Mouse (Mus musculus) forebrain, embryonic 12.5 days (tissue): Measurements from ENCODE around the gene H13. TPM values are rescaled to one million over a fixed set of nuclear protein-coding genes. Genes with fewer than 3 reads are reported as not detected.
A peak's percentile ranks its signal among the peaks of the same experiment; 100 is the strongest.

ENCODE experiments used
- ATAC-seq: fragments of 200-750 bp; cut with Nextera tagmentation; 2 replicates; pipeline ENCODE4 v1.8.0; 2017; ENCODE audit warnings: moderate TSS enrichment; ENCODE audit not compliant: low FRiP score
- H3K27ac ChIP-seq: fragments of 300-500 bp; sonication (generic); 2 replicates; pipeline ENCODE4 v1.5.1; 2016; ENCODE audit warnings: mild to moderate bottlenecking
- H3K27me3 ChIP-seq: fragments of 300-500 bp; sonication (generic); 2 replicates; pipeline ENCODE4 v1.6.1; 2016; ENCODE audit warnings: mild to moderate bottlenecking
- H3K36me3 ChIP-seq: fragments of 300-500 bp; sonication (generic); replicated peaks from 2 replicates; pipeline ENCODE4 v1.6.1; 2016; ENCODE audit warnings: mild to moderate bottlenecking
- H3K4me1 ChIP-seq: fragments of 300-500 bp; sonication (generic); 2 replicates; pipeline ENCODE4 v1.6.1; 2016
- H3K4me2 ChIP-seq: fragments of 300-500 bp; sonication (generic); 2 replicates; pipeline ENCODE4 v1.6.1; 2016; ENCODE audit warnings: mild to moderate bottlenecking, moderate library complexity
- H3K4me3 ChIP-seq: fragments of 300-500 bp; sonication (generic); replicated peaks from 2 replicates; pipeline ENCODE4 v1.5.1; 2016; ENCODE audit warnings: mild to moderate bottlenecking
- H3K9ac ChIP-seq: fragments of 300-500 bp; sonication (generic); 2 replicates; pipeline ENCODE4 v1.6.1; 2016; ENCODE audit warnings: mild to moderate bottlenecking
- H3K9me3 ChIP-seq: fragments of 300-500 bp; sonication (generic); 2 replicates; pipeline ENCODE4 v1.6.1; 2016
- WGBS: fragments of 180-500 bp; shearing (Covaris S2); methylation state at CpG from one replicate; pipeline ENCODE4 v1.1.7; 2016; 5-methylcytosine and 5-hydroxymethylcytosine counted together
- polyA plus RNA-seq: library from polyadenylated mRNA; unstranded; fragments of >200 nt; fragmentation: Nextera tagmentation; extraction: Ambion mirVana; gene quantifications from 2 replicates; pipeline ENCODE4 v1.2.1, GENCODE M21; 2016

The H13 gene
- polyA plus RNA-seq, 1 experiment from 2014 or later, result 128 TPM

DNA sequence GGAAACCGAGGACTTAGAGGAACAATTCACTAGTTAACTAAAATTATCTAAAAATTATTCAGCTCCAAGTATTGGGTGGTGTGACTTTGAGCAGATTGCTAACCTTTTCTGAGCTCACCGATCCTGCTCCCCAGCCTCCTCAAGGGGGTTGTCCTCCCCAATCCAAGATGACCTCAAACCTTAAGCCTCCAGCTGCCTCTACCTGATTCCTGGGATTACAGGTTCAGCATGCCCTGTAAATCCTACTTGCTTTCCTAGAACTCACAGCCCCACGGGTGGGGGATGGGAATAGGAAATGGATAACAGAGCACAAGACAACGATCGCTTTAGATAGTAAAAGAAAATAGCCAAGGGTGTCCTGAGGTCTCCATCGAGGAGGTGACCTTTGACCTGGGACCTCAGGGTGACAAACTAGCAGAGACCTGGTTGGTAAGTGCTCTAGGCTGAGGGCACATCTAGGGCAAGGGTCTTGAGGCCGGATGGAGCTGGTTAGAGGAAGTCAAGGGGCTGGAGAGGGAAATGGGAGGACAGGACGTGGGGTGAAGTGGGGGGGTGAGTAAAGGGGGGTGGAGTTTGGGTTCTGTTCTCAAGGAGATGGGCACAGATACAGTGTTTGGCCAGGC, 59.9 kb downstream of the H13 start:
- H3K9me3 ChIP-seq, result no peaks in the 10 kb centered on the region
- peaks cover 30% of the 10 kb centered on the region for H3K4me1 ChIP-seq
- H3K36me3 ChIP-seq, result no peaks in the 10 kb centered on the region
- no peak overlapping the region for H3K4me2 ChIP-seq
- peaks cover 9% of the 10 kb centered on the region for H3K27me3 ChIP-seq
- H3K4me3 ChIP-seq, result no peak overlapping the region
- H3K9ac ChIP-seq, result no peak overlapping the region
- H3K27ac ChIP-seq, result peak overlapping the region; percentile 15; the same call in 1 of the 2 replicates
- 66% methylated on average over 8 of the region's 8 CpGs for WGBS
- no peak for ATAC-seq

DNA sequence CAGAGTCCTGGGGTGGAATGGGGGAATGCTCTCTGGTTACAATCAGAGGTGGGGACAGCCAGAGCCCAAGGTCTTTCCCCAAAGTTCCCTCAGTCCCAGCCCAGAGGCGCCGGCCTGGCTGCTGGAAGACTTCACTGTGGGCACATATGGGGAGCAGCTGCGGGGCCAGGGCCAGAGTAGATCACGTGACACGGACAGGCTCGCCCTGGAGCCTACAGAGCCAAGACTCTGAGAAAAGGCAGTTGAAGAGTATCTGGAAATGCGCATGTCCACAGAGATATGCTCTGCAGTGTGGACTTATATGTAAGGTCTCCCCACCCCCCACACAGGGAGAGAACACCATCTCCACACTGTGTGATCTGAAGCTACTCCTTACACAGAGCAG, 60.4 kb downstream of the H13 start:
- no peak overlapping the region for H3K4me2 ChIP-seq
- peaks cover 30% of the 10 kb centered on the region for H3K4me1 ChIP-seq
- no peak overlapping the region for H3K9ac ChIP-seq
- H3K27me3 ChIP-seq, result peaks cover 7% of the 10 kb centered on the region
- no peak overlapping the region for H3K4me3 ChIP-seq
- H3K9me3 ChIP-seq, result no peaks in the 10 kb centered on the region
- H3K36me3 ChIP-seq, result no peaks in the 10 kb centered on the region
- no peak for ATAC-seq
- 63% methylated on average over 7 of the region's 7 CpGs for WGBS
- peak overlapping the region; percentile 15; the same call in 1 of the 2 replicates for H3K27ac ChIP-seq

DNA sequence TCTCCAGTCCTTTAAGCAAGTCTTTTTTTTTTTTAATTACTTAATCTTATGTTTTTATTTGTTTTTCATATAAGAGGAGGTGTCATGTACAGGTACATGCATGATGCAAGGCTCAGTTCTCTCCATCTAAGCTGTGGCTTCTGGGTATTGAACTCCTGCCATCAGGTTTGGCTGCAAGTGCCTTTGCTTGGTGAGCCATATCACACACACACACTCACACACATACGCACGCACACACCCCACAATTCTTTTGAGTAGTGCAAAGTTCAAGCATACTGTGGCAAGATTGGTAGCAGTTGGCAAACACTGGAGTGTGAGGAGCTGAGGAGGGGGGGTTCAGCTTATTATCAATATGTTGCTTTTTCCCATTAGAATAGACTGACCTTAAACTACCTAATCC, 63.9 kb downstream of the H13 start:
- Histone ChIP-seq H3K4me2 (no peak overlapping the region), H3K9me3 (no peaks in the 10 kb centered on the region), H3K4me3 (no peak overlapping the region), H3K36me3 (no peaks in the 10 kb centered on the region), H3K4me1 (peaks cover 51% of the 10 kb centered on the region), H3K27me3 (peaks cover 9% of the 10 kb centered on the region), H3K9ac (no peak overlapping the region), H3K27ac (no peak overlapping the region)
- WGBS, result 83% methylated on average over 2 of the region's 2 CpGs
- ATAC-seq, result no peak

DNA sequence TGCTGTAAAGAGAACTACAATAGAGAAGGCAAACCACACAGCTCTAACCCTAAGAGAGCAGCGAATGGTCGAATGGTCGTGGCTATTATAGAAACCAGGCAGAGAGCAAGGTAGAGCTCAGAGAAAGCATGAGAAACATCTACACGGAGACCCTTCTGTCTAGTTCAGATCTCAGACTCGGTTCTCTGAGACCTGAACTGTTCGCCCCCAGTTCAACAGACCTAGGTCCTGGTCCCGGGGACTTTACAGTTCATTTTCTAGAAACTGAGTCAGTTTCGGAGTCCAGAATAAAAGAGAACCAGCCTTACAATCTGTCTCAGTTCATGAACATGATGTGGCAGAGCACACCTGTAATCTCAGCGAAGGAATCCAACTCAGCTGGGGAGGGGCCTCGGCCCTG, 65.2 kb downstream of the H13 start:
- no peak for ATAC-seq
- peak overlapping the region; percentile 32; the same call in 1 of the 2 replicates for H3K27ac ChIP-seq
- H3K9ac ChIP-seq, result 0 out of 2 replicates have a peak overlapping the region, but pooled peaks have one; percentile 36
- peaks cover 21% of the 10 kb centered on the region for H3K27me3 ChIP-seq
- 17% methylated on average over 10 of the region's 10 CpGs for WGBS
- no peaks in the 10 kb centered on the region for H3K36me3 ChIP-seq
- peak overlapping the region; percentile 77 for H3K4me2 ChIP-seq
- no peaks in the 10 kb centered on the region for H3K9me3 ChIP-seq
- peaks cover 57% of the 10 kb centered on the region for H3K4me1 ChIP-seq
- H3K4me3 ChIP-seq, result peak overlapping the region; percentile 32

DNA sequence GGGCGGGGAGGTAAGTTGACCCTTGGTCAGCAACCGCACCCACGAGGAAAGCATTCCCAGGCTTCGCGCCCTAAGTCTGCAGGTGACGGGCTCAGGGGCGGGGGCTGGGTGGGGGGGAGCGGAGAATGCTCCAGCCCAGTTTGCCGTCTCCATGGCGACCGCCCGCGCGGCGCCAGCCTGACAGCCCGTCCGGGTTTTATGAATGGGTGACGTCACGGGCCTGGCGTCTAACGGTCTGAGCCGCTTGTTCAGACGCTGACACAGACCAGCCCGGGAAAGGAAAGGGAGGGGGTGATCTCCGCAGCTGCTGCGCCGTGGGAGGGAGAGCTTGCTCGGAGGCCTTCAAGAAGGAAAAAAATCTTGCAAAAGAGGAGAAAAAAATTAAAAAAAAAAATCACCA, 65.7 kb downstream of the H13 start:
- Histone ChIP-seq H3K36me3 (no peaks in the 10 kb centered on the region), H3K9ac (0 out of 2 replicates have a peak overlapping the region, but pooled peaks have one; percentile 36), H3K4me3 (peak overlapping the region; percentile 32), H3K27ac (peak overlapping the region; percentile 85), H3K4me2 (peak overlapping the region; percentile 77), H3K27me3 (peaks cover 23% of the 10 kb centered on the region), H3K4me1 (peaks cover 57% of the 10 kb centered on the region), H3K9me3 (no peaks in the 10 kb centered on the region)
- ATAC-seq, result peak; percentile 93
- under 1% methylated on average over 28 of the region's 28 CpGs for WGBS

DNA sequence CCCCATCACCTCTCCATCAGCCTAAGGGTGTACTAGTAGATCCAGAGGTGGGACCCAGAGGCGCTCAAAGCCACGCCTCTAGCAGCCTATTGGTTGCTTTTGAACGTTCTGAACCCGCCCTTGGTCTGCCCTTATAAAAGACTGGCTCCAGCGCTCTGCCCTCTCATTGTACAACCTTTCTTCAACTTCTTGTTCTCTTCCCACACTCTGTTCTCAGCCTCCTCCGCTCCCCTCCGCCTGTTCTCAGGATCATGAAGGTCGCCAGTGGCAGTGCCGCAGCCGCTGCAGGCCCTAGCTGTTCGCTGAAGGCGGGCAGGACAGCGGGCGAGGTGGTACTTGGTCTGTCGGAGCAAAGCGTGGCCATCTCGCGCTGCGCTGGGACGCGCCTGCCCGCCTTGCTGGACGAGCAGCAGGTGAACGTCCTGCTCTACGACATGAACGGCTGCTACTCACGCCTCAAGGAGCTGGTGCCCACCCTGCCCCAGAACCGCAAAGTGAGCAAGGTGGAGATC, 66.9 kb downstream of the H13 start, which contains the start of gene Id1:
Id1 (plus strand) TSS at position 162 of the 512 bp plus-strand sequence.
- ATAC-seq, result peak; percentile 71
- Histone ChIP-seq H3K36me3 (no peaks in the 10 kb centered on the region), H3K4me3 (peak within 1 kb of the TSS; percentile 52), H3K27ac (peak within 1 kb of the TSS; percentile 85), H3K27me3 (peaks cover 27% of the 10 kb centered on the region), H3K4me2 (peak within 1 kb of the TSS; percentile 77), H3K4me1 (peaks cover 56% of the 10 kb centered on the region), H3K9me3 (no peaks in the 10 kb centered on the region), H3K9ac (peak within 1 kb of the TSS; percentile 78)
- under 1% methylated on average over 28 of the region's 28 CpGs for WGBS

DNA sequence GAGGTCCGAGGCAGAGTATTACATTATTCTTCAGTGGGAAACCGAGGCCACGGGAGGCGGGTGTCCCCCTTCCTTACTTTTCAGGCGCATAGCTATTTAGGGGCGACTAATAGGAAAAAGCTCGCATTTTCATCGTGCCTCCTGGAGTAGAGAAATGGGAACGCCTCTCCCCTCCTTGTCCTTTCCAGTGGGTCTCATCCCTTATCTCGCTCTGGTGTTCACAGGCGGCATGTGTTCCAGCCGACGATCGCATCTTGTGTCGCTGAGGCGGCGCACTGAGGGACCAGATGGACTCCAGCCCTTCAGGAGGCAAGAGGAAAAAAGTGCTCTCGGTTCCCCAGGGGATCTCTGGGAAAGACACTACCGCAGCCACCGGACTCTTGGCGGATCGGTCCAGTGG, 67.5 kb downstream of the H13 start:
- peak overlapping the region; percentile 77 for H3K4me2 ChIP-seq
- ATAC-seq, result no peak
- H3K36me3 ChIP-seq, result no peaks in the 10 kb centered on the region
- H3K4me1 ChIP-seq, result peaks cover 62% of the 10 kb centered on the region
- no peaks in the 10 kb centered on the region for H3K9me3 ChIP-seq
- peak overlapping the region; percentile 52 for H3K4me3 ChIP-seq
- peaks cover 27% of the 10 kb centered on the region for H3K27me3 ChIP-seq
- peak overlapping the region; percentile 85 for H3K27ac ChIP-seq
- H3K9ac ChIP-seq, result peak overlapping the region; percentile 78
- WGBS, result under 1% methylated on average over 22 of the region's 22 CpGs

DNA sequence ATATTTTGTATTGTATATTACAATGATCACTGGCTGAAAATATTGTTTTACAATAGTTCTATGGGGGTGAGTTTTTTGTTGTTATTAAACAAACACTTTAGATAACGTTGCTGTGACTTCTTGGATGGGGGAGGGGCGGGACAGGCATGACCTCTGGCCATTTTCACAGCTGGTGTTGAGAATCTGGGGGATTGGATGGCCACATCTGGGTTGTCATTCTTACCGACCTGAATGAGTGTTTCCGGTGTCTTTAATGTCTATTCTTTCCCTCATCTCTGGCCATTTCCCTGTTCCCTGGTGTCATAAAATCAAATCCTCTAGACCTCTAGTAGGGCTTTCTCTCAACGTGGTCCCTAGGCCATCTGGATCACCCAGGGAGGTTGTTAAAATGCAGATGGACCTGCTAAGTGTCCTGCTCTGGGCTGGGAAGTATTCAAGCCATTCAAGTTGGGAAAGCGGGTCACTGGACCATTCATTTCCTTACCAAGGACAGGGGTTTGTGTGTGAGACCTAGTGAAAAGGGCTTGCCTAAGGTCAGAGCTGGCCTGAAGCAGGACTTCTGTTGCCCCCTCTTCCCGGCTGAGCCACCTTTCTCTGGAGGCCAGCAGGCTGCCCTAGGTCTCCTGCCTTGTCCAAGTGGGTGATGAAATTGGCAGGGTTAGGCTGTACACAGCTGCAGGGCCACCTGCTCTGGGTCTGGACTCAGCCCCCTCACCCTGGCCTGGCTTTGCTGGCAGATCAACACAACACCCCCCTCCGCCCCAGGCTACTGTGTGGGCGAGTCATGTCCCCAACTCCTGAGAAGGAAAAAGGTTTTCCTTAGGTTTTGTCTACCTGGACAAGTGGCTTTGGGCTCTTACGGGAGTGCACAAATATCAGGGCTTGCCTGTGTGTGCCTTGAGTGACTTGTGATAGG, 68.3 kb downstream of the H13 start:
- peak overlapping the region; percentile 54 for H3K27ac ChIP-seq
- peak overlapping the region; percentile 52 for H3K4me3 ChIP-seq
- 24% methylated on average over 10 of the region's 10 CpGs for WGBS
- ATAC-seq, result no peak
- H3K4me1 ChIP-seq, result peaks cover 67% of the 10 kb centered on the region
- H3K9ac ChIP-seq, result peak overlapping the region; percentile 78
- H3K4me2 ChIP-seq, result peak overlapping the region; percentile 77
- H3K27me3 ChIP-seq, result peaks cover 27% of the 10 kb centered on the region
- no peaks in the 10 kb centered on the region for H3K36me3 ChIP-seq
- H3K9me3 ChIP-seq, result no peaks in the 10 kb centered on the region

DNA sequence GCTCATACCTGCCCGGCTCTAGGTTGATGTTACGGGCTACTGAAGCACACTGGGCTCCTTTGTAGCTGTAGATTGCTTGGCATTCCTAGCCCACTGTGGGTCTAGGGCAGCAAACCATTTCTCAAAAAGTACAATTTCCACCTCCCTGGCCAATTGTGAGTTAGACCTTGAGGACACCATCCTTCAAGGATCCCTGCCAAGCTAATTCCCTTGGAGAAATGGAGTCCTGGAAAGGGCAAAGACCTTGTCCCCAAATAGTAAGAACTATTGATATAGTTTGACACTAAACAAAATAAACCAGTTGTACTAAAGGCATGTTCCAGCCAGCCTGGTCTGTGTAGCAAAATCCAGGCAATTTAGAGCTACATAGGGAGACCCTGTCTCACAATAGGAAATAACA, 69.1 kb downstream of the H13 start:
- no peak overlapping the region for H3K9ac ChIP-seq
- 75% methylated on average over 2 of the region's 2 CpGs for WGBS

DNA sequence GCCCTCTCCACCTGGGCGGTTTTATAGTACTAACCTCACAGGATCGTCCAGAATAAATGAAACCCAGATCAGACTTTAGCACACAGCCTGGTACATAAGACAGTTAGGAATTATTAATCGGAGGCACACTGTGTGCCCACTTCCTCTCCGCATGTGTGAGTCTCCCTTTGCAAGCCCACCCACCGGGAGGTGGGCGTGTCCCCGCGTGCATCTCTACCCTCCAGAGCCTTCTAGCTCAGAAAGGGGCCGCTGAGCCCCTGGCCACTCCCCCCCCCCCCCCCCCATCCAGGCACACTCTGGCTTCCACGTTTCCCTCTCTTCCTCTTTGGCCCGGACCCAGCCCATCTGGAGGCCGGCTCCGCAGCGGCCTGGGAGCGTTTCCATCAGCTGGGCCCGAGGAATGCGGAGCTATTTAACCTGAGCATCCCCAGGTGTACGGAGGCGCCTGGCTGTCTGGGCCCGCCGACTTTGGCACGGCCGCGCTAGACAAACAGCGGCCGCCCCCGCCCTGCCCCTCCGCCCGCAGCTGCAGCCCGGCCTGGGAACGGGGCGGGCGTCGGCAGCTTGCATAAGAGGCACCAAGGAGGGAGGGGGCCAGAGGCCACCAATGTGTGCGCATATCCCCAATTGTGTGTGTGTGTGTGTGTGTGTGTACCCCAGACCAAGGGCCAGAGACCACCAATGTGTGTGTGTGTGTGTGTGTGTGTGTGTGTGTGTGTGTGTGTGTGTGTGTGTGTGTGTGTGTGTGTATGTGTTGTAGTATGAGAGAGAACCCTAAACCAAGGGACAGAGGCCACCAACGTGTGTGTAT, 70.0 kb downstream of the H13 start:
- 1% methylated on average over 28 of the region's 36 CpGs for WGBS
- ATAC-seq, result peak; percentile 8; the same call in 1 of the 2 replicates
- Histone ChIP-seq H3K9ac (peak overlapping the region; percentile 59), H3K9me3 (no peaks in the 10 kb centered on the region), H3K27ac (peak overlapping the region; percentile 59; the same call in 1 of the 2 replicates), H3K4me1 (peaks cover 64% of the 10 kb centered on the region), H3K4me2 (peak overlapping the region; percentile 77), H3K36me3 (no peaks in the 10 kb centered on the region), H3K27me3 (peaks cover 27% of the 10 kb centered on the region), H3K4me3 (peak overlapping the region; percentile 40)

More for the DNA sequence above, 69.1 kb downstream of the H13 start:
- Histone ChIP-seq H3K36me3 (no peaks in the 10 kb centered on the region), H3K9me3 (no peaks in the 10 kb centered on the region), H3K4me2 (peak overlapping the region; percentile 77), H3K4me3 (peak overlapping the region; percentile 52), H3K27me3 (peaks cover 27% of the 10 kb centered on the region), H3K27ac (peak overlapping the region; percentile 54), H3K4me1 (peaks cover 67% of the 10 kb centered on the region)
- no peak for ATAC-seq

DNA sequence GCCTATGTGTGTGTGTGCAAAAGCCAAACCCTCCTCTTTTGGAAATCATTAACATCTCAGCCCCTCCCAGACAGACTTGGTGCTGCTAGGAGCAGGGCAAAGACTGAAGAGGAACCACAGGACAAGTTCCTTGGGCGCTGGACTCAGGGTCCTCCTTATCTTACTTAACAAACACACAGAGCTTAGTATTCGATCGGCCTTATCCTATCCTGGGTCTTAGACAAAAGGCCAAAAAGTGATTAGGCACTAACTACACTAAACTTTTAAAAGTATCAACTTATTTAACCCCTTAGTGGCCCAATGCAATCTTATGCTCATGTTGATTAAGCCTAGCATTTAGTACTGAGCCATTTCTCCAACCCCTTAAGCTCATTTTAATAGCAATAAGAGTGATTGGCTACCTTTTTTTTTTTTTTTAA, 70.6 kb downstream of the H13 start:
- Histone ChIP-seq H3K27ac (0 out of 2 replicates have a peak overlapping the region, but pooled peaks have one; percentile 59), H3K9ac (no peak overlapping the region), H3K4me1 (peaks cover 58% of the 10 kb centered on the region), H3K36me3 (no peaks in the 10 kb centered on the region), H3K4me2 (peak overlapping the region; percentile 77), H3K9me3 (no peaks in the 10 kb centered on the region), H3K27me3 (peaks cover 27% of the 10 kb centered on the region), H3K4me3 (no peak overlapping the region)
- ATAC-seq, result no peak
- WGBS, result 23% methylated on average over 3 of the region's 3 CpGs
